Mouse (Mus musculus): ENCODE data around the gene Lrch1.

The Lrch1 gene

DNA sequence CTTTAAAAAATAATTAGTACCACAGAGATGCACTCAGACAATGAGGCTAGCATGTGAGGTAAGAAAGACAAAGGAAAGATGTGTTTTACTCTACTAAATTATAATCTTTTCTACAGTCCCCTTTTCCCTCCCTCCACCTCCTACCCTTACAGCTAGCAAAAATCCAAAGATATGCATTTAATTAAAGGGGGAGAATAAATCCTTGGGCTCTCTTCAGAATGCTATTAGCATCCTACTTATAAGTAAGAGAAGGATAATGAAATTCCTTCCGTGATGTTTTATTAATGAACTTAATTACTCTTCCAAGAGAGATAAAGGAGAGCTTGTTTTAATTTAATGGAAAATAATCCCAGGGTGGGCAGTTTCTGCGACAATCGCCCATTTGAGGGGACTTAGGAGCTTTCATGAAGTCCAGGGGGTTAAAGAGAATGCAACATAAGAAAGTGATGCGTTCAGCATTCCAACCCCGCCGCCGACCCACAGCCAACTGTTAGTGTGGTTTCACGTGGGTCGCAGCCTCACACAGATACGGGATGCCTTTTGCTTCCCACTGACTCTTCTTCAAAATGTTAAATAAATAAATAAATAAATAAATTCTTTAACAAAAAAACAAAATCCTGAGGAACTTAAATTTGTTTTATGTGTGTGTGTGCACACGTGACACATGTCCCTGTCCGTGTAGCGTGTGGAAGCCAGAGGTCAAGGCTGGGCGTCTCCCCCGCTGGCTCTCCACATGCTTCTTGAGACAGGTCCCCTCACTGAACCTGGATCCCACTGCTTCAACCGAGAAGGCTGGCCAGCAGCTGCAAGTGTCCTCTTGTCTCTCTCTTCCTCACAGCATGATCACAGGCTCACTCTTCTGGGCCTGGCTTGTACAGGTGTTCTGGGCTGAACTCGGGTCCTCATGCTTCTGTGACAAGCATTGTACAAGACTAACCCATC is 132.6 kb downstream of the Lrch1 start:
- DNase-seq (ENCODE audit: low spot score), result no peak

- DNase-seq (ENCODE audit: low spot score), result no peak
Measured at GRCm38 (mm10) chr14:74811617-74812016, 136.1 kb downstream of the Lrch1 start.

DNA sequence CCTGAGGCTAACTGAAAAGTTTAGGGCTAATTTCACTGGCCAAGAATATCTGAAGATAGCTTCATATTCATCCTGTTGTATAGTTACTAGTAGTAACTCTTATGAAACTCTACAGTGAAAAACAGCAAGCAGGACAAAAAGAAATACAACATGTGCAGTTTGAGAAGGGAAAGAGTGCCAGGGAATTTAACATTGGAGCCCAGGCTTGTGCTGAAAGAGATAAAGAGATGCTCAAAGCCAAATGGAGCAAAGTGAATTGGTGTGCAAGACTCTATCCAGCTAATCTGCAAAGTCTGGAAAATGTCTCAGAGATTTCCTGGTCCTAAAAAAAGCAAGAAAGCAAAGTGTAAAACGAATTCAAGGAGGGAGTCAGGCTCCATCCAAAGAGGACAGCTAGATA is 145.7 kb downstream of the Lrch1 start:
- no peak for DNase-seq (ENCODE audit: low spot score)

DNA sequence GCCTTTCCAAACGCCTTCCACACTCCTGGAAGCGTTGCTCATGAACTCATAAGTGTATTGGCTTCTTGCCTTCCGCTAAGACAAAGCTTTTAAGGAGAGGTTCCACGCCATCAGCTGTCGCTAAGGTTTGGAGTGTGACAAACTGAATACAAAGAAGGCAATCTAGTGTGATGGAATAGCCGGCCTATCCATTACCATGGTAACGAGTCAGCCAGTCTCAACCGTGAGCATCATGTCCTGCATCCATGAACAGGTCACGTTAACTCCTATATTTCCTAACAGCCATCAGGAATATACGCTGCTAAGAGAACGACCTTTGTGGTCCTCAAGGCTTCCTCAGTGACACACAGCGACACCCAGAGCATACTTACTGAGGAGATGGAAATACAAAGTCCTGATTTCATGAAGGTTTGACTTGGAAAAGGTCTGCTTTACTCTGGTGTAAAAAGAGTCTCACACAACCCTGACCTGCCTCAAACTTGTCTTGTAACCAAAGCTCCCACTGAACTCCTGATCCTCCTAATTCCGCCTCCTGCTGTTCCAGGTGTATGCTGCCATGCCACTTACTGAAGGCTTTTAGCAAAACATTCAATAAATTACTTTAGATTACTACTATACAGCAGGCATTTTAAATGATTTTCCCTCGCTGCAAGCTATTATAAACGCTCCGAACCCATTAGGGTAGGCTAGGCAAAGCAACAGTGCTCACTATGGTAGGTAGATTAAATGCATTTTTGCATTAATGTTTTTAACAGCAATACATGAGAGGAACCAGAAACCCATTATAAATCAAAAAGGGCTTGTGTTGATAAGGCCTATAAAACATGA is 149.4 kb downstream of the Lrch1 start:
- DNase-seq (ENCODE audit: low spot score), result no peak

- DNase-seq (ENCODE audit: low spot score), result no peak
Measured at GRCm38 (mm10) chr14:74797386-74798062, 150.2 kb downstream of the Lrch1 start.

DNA sequence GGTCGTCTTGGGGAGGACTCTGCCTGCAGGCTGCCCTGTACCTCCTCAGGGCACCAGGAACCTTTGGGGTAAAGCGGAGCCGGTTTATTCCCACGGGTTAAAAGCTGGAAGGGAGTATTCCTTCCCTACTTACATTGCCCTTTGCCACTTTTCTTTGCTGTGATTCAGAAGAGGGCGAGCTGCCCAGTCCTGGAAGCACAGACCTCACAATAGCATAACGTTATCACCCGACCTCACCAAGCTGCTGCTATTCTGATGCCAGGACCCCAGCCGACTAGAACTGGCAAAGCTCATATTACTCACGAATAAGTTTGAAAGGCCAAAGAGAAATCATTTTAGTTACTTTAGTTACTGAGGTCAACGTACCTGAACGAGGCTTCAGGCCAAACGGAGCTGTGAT is 152.7 kb downstream of the Lrch1 start:
- no peak for DNase-seq (ENCODE audit: low spot score)

- no peak for DNase-seq (ENCODE audit: low spot score)
Measured at GRCm38 (mm10) chr14:74792793-74793192, 154.9 kb downstream of the Lrch1 start.

DNA sequence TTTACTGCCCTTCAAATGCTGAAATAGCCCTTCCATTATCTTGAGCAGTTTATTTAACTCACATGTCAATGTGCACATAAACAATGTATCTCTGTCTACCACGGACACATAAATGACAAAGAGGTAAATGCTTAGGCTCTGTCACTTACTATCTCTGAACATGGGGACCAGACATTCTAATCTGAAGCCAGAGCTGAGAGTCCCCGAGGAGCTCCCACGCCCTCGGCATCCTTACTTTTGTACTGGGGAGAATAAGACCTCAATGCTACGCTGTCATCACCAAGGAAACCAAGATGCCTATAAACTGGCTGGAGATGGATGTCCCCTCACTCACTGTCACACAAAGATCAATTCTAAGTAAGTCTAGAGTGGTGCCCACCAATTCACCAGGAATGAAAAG is 157.1 kb downstream of the Lrch1 start:
- no peak for DNase-seq (ENCODE audit: low spot score)

DNA sequence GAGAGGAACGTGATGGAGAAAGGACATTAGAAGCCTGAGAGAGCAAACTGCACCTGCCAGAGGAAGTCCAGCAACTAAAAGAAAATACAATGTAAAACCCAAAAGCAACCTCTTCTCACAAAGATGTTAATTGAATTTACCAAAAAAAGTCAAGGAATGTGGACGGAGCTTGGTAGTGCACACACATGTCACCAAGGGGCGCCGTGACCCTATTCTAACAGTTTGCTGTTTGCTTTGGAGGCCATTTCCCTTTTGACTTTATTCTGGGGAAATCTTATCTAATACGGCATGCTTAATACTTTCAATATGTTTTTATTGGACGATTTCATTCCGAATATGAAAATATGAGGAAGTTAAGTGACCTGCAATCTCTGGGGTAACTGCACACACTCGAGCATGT is 158.9 kb downstream of the Lrch1 start:
- DNase-seq (ENCODE audit: low spot score), result no peak

- no peak for DNase-seq (ENCODE audit: low spot score)
Measured at GRCm38 (mm10) chr14:74787717-74788116, 160.0 kb downstream of the Lrch1 start.

- no peak for DNase-seq (ENCODE audit: low spot score)
Measured at GRCm38 (mm10) chr14:74784243-74784934, 163.3 kb downstream of the Lrch1 start.

- no peak for DNase-seq (ENCODE audit: low spot score)
Measured at GRCm38 (mm10) chr14:74774046-74774619, 173.5 kb downstream of the Lrch1 start.

GRCm38 (mm10) chr14:74767892-74768291 is 179.8 kb downstream of the Lrch1 start:
- no peak for DNase-seq (ENCODE audit: low spot score)

- DNase-seq (ENCODE audit: low spot score), result peak; percentile 72
Measured at GRCm38 (mm10) chr14:74764191-74764918, 183.3 kb downstream of the Lrch1 start.

DNA sequence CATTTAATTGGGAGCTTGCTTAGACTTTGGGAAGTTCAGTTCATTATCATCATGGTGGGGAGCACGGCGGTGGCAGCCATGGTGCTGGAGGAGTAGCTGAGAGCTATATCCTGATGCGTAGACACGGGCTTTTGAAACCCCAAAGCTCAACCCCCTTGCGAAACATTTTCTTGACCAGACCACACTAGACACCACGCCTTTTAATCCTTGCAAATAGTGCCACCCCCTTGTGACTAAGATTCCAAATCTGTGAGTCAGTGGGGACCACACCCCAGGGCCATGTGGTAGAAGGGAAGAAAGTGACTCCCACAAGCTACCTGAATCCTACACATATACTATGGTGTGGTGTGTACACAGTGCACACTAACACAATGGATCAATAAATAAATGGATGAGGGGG is 210.8 kb downstream of the Lrch1 start:
- DNase-seq (ENCODE audit: low spot score), result no peak

DNA sequence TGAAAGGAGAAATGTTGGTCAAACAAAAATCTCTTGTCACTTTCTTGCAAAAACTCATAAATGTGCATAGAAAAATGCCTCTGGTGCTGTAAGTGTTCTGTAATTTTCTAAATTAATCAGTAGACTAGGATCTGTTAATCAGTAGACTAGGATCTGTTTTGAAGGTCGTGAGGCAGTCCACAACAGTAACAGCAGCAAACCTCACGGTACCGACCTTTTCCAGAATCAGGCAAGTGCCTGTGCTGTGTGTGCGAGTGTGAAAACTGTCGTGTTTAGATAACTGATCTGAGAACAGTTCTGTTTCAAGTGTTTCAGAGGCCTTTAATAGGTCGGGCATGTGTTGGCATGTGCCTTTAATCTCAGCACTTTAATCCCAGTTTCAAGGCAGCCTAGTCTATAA is 212.2 kb downstream of the Lrch1 start:
- no peak for DNase-seq (ENCODE audit: low spot score)

GRCm38 (mm10) chr14:74733397-74733796 is 214.3 kb downstream of the Lrch1 start:
- DNase-seq (ENCODE audit: low spot score), result no peak

GRCm38 (mm10) chr14:74732079-74732783 is 215.4 kb downstream of the Lrch1 start, which contains the start of gene Esd:
Gene Esd (plus strand): TSS chr14:74732297.
- DNase-seq (ENCODE audit: low spot score), result peak; percentile 89

DNA sequence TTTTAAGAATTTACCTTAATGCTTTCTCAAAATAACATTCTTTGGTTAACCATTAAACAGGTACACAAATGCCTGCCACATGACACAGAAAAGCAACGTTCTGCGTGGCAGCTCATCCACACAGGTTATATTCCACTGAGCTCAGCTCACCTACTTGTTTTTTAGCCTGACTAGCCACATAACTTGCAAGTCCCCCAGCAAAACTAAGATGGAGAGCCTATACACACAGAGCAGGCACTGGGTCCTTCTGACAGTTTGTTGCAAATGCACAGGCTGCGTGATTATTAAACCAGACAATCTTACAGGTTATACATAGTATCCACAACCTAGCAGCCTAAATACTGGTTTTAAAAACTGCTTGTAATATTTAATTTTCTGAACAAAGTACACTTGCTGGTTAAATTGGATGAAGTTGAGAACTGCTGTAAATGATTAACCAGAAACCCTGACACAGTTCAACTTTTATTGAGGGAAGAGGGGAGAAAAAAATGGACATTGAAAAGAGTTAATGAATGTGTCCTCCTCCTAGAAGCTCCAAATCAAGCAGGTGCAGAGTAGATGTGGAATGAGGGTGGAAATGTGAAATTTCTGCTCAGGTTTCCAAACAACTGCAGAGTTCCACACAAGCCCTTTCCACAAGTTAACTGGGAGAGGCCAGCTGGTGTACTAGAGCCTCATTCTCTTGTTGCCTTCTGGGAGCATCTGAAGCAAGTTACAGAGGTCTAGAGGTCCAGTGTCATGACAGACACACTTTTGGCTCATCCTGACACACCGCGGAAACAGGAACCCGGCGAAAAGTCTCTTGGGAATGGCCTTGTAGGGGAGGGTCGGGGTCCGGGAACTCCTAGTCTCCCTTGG is 216.2 kb downstream of the Lrch1 start:
- no peak for DNase-seq (ENCODE audit: low spot score)
